Mouse (Mus musculus): ENCODE results near the gene Clec2e.

DNA sequence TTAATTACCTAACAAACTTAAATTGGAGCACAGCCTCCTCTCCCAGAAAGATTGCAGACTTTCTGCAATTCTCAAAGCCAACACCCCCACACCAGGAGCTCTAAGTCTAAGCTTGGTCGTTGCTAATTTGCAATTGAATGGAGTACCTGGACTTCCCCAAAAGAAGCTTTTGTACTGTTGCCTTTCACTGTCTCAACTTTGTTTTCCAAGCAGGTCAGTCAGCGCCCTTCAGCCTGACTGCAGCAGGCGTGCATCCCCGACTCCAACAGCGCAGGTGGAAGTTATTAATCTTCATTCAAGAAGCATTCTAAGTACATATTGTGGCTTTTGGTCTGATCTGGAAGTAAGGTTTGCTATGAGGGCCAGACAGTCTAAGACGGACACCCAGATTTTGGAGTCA is 15.6 kb downstream of the Clec2e start:
- no peak for TF ChIP-seq POLR2AphosphoS5 (IDR thresholded peaks at IDR 0.05; ENCODE audit: insufficient replicate concordance, low read depth, low read length)
- no peak for TF ChIP-seq CTCF (IDR thresholded peaks at IDR 0.05; ENCODE audit: low read depth, low read length)
- no peak for TF ChIP-seq GATA1 (IDR thresholded peaks at IDR 0.05; ENCODE audit: borderline replicate concordance, low read length)
- no peak for TF ChIP-seq TAL1 (conservative IDR thresholded peaks at IDR 0.05; ENCODE audit: low read depth, low read length)

All from G1E (cell line).